Mouse (Mus musculus): Measurements from ENCODE around the gene Gm11032.
"Not testable (repeated sequence)": the region's sequence is repeated elsewhere in the genome, so short reads cannot be mapped to it uniquely, and the experiment has no call there.

The Gm11032 gene

DNA sequence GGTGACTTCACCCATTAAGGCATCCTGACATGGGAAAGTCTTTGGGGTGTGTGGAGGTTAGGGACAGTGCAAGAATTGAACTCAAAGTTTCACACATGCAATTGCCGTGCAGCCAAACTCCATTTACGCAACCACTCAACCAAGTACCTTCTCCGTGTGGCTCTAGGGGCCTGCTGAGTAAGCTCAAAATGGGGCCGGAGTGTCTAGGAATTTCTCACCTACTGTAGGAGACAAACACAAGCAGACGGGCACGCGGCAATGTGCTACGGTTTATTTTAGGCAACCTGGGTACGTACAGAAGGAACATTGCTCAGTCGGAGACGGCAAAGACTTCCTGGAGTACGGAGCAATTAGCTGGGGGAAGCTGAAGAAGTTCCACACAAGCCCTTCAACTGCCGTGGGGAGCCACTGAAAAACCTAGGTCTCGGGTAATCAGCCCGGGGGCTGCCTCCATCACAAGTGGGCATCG, at the start of gene Gm11032:
Gm11032 (plus strand) TSS at position 51 of the 469 bp plus-strand sequence.
- no peak for DNase-seq (ENCODE audit: low read depth, low spot score)

DNA sequence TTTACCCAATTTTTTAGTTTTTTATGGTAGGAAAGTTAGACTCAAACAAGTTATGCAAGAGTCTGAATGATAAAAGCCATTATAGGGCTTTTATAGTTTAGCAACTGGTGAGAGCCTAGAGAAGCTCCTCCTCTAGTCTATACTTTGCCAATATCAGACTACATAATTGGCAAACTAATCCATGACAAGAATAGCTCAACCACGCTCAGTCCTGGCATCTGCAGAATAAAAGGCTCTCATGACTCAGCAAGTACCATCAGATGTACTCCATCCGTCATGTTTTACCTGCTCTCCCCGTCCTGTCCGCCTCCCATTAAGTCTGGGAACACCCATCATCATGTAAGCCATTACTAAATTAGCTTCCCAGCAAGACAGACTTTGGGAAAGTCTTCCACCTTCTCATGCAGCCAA, 48.4 kb upstream of the Gm11032 start:
- DNase-seq (ENCODE audit: low read depth, low spot score) = no peak

DNA sequence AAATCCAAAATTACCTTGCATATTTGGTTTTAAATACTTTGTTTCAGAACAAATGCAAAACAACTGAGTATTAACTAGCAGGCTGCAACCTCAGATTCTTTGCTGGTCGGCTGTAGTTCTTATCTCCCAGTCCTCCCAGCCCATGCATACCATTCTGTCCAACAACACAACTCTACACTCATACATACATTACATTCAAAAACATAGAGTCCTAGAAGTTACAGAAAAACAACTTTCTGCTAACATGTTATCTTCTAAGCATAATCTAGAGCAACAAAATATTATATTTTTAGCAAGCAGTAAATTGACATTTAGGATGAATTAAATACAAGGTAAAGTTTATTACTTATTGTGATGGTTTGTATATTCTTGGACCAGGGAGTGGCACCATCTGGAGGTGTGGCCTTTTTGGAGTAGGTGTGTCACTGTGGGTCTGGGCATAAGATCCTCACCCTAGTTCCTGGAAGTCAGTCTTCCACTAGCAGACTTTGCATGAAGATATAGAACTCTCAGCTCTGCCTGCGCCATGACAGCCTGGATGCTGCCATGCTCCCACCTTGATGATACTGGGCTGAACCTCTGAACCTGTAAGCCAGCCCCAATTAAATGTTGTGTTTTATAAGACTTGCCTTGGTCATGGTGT, 43.7 kb upstream of the Gm11032 start:
- not testable (repeated sequence) for DNase-seq (ENCODE audit: low read depth, low spot score)

DNA sequence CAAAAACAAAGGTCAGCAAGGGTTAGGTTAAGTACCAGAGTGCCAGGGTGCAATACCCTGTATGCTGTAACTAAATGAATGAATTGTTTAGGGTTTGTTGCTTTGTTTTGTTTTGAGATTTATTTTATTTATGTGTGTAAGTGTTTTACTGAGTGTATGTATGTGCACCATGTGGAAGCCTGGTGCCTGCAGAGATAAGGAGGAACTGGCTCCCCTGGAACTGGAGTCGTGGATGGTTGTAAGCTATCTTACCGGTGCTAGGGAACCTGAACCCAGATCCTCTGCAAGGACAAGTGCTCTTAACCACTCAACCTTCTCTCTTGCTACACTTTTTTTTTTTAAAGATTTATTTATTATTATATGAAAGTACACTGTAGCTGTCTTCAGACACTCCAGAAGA, 42.8 kb upstream of the Gm11032 start:
- no peak for DNase-seq (ENCODE audit: low read depth, low spot score)

DNA sequence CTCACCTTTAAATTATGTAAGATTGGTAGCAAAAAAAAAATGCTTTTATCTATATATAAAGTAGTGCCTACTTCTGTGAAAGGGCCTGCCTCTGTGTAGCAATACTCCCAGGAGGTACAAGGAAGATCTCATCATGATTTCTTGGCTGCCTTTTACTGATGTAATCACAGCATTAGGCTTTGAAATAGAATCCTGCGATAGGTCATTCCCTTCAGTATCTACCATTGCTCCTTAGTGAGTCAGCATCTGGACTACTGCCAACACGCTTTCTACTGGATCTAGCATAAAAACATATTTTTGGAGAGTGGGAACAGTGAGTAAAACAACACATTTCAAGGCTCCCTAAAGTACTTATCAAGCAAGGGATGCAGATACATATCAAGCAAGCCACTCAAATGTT, 41.2 kb upstream of the Gm11032 start:
- no peak for DNase-seq (ENCODE audit: low read depth, low spot score)

DNA sequence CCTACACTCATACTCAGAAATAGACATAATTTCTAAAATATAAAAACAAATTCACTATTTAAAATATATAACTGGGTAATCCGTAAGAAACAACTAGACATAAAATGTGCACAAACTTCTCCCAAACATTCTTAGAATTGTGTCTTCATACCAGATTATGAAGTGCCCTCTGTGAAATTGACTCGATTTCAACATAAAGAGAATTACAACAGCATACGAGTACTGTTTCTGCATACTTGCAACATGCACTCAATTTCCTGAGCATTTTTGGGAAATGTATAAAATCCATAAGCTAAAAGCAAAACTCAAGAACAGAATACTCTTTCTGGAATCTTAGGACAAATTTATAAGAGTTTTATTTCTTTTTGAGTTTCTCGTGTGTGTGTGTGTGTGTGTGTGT, 28.1 kb upstream of the Gm11032 start:
- DNase-seq (ENCODE audit: low read depth, low spot score) = no peak

DNA sequence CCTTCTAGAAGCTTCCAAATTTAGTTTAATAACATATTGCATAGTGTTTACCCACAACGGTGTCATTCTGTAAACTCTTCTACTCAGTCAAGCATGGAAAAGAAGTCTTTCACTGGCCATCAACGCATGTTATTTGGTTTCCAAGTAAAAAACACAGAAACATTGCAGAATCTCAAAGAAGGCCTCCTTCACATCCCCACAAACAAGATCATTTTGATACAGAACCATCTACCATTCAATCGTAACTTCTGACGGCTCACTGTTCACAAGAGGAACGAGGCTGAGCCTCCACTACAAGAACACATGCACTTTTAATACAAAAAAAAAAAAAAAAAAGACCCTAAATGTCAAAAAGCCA, 26.4 kb upstream of the Gm11032 start:
- DNase-seq (ENCODE audit: low read depth, low spot score) = no peak

DNA sequence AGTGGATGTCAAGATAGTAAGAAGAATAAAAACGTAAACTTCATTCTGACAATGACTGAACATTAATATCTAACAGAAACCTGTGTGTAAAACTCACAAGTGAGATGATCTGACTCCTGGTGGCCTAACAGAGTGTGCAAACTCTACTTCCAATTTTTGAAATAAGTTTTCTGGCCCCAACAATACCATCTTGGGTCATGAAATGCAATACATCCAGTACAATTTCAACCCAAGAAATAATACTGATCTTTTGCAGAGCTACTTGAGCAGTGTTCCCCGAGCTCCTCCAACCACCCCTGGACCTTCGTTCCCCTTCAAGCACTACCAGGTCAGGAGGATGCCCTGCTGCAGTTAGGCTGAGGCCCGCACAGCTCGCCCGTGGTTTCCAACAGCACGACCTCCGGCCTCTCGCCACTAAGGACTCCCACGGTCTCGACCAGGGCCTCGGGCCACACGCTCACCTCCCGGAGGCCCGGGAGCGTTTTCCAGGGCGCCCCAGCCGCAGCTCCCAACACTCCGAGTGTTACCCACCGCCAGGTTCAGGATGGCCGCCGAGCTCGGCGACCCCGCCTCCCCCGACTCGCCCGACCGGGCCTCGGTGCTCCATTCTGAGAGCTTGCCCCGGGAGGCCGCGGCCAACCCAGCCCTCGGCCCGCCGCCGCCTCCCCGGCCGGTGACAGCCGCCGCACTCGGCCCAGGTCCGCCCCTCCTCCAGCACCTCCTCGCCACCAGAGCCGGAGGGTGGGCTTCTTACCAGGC, 25.8 kb upstream of the Gm11032 start:
- DNase-seq (ENCODE audit: low read depth, low spot score) = peak; percentile 22

DNA sequence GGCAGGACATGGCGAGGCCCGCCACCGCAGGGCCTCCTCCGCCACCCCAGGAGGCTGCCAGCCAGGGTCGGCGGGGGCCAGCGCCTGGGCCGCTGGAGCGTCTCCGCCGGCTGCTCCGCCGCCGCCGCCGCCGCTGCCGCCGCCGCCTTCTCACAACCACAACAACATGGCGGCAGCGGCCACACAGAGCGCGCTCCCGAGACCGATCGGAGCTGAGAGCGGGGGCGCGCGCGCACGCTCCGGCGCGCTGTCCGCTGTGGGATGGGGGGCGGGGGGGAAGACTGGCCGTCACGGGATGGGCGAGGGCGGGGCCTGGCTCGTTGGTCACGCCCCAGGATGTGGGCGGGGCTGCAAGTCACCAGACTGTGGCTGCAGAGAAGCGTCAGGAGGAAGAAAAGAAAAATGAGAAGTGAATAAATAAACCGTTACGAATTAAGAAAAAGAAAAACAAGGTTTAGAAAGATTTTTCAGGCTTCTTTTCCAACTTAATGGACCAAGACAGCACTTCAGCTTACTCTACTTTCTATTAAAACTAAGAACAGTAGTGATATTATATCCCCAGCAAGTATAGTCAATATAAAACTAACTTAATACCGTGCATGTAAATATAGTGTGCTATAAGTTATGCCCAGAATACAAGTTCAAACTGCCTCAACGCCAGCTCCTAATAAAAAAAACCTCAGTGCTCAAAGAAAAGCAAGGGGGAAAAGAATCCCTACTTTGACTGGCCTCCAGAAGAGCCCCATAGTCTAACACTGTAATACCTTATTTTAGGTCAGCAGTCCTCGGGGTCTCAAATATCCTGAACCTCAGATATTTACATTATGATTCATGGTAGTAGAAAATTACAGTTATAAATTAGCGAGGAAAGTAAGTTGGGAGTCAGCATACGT, 25.0 kb upstream of the Gm11032 start, which contains the start of gene Mtmr3:
Mtmr3 (minus strand) TSS at position 256 of the 893 bp plus-strand sequence.
- peak; percentile 88 for DNase-seq (ENCODE audit: low read depth, low spot score)

DNA sequence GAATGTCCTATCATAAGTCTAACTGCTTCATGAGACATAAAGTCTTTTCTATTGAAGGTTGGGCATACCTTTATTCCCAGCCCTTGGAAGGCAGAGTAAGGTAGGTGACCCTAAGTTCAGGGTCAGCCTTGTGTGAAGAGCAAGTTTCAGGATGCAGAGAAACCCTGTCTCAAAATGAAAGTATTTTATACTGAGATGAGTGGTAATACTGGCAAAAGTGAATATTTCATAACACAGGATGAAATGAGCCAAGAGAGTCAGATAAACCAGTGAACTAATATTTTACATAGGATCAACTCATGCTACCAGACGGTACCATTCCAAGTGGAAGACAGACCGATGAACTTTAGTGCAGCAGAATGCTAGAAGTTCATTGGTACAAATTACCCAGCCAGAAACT, 21.5 kb upstream of the Gm11032 start:
- DNase-seq (ENCODE audit: low read depth, low spot score) = no peak

DNA sequence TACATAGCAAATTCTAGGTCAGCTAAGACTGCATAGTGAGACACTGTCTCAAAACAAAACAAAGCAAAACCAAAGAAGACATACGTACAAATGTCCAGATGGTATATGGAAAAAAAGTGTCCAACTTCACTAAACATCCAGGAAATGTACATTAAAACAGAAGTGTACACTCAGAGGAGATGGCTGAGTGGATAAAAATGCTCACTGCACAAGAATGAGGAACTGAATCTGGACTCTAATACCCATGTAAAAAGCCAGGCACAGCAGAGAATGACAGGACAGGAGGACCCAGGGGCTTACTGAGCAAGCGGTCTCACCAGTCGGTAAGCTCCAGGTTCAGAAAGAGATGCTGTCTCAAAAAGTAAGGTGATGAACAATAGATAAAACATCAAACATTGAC, 20.0 kb upstream of the Gm11032 start:
- DNase-seq (ENCODE audit: low read depth, low spot score) = no peak

DNA sequence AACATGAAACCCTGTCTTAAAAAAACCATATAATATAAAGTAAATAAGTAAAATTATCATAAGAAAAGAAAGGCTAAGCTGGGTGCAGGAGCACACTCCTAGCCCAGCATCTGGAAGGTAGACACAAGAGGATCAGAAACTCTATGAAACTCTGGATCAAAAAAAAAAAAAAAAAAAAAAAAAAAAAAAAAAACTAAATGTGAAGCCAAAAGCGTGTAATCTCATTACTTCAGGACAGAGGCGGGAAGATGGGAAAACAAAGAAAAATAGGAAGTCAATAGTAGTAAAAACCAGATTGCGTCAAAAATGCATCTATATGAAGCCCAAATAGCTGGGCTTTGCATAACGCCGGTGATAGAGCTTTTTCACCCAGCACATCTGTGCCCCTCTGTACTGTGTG, 18.0 kb upstream of the Gm11032 start:
- no peak for DNase-seq (ENCODE audit: low read depth, low spot score)

DNA sequence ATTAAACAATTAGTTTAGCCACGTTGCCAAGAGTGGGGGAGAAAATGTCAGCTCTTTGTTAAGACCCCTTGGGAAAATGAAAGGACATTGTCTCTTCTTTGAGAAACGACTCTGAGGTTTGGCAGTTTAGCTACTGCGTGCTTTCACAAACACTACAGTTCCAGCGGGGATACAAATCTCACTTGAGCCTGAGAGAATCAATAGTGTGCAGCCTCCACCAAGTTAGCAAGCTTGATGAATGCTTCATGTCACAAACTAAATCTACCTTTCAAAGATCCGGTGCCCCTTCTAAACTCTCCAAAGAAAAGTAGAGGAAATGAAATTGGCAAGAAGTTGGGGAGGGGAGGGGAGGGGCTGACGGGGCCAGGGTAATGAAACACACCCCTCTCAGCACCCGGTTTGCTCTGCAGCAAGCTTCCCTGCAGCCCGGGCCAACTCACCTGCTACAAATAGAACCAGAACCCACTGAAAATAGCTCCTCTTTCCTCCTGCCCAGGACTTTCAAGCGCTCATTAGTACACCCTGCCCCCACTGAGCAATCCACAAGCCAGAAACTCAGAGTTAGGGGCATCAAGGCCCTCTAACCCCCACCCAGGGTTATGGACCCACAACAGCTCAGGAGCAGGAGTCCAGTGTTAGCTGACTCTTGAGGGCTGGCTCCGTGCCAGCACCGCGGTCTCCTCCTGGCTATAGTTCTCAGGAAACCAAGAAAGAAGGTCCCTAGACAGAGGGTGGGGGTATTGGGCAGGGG, 17.0 kb upstream of the Gm11032 start:
- no peak for DNase-seq (ENCODE audit: low read depth, low spot score)

DNA sequence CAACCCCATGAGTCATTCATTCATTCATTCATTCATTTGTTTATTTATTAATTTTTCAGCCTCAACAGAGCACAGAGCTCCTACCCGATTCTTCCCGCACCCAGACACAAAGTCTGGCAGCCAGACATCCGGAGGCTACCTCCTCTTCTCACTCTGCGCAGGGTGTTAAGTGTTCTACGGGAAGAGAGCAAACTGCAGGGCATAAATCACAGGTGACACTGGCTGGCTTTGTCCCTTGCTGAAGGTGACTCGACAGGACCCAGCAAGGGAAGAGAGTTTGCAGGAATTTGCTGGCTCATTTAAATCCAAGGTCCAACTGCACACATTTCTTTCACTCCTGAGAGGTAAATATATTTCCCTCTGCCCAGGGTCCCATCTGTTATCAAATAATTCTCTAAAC, 15.4 kb upstream of the Gm11032 start:
- DNase-seq (ENCODE audit: low read depth, low spot score) = no peak

DNA sequence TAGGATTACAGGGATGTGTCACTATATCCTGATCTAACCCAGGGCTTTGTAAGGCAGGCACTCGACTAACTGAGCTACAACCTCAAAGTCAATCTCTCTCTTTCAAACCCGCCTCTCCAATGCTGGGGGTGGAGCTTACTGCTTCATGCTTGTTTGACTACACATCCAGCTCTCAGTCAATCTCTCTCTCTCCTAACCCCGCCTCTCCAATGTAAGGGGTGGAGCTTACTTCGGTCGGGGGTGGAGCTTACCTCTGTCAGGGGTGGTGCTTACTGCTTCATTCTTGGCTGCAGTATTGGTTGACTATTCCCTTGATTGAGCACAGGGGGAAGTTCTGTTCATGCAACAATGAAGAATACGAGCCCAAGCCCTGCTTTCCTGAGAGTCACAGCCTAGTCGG, 14.5 kb upstream of the Gm11032 start:
- DNase-seq (ENCODE audit: low read depth, low spot score) = no peak

DNA sequence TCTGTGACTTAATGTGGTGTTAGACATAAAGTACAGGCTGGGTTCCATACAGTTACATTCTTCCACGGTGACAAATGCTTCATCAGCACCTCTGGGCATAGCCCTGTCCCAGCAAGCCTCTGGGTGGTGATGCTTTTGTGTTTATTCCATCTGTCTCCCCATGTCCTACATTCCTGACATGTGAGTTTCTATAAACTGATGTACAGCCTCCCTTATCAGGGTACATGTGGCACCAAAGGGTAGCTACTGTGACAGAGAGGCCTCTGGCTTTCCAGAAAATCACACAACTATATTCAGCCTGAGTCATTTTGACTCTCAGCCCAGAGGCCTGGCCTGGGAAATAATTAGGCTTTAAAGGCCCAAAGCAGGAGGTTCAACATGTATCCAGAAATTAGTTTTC, 13.3 kb upstream of the Gm11032 start:
- no peak for DNase-seq (ENCODE audit: low read depth, low spot score)

DNA sequence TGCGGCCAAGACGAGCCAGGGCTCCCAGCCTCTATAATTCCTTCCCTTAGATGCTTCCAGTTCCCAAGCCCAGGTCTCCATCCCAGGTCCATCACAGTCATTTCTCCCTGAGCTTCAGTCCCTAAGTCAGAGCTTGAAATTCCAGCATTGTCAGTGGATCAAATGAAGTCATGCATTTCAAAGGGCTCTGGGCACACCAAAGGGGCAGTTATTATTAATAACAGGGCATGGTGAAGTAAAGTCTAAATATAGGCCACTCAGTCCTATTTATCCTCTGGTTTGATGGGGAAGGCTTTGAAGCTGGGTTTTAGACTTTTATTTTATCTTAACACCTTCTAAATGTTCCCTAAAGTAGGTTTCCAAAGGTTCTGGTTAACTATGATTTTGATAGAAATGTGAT, 8.0 kb upstream of the Gm11032 start:
- DNase-seq (ENCODE audit: low read depth, low spot score) = no peak

DNA sequence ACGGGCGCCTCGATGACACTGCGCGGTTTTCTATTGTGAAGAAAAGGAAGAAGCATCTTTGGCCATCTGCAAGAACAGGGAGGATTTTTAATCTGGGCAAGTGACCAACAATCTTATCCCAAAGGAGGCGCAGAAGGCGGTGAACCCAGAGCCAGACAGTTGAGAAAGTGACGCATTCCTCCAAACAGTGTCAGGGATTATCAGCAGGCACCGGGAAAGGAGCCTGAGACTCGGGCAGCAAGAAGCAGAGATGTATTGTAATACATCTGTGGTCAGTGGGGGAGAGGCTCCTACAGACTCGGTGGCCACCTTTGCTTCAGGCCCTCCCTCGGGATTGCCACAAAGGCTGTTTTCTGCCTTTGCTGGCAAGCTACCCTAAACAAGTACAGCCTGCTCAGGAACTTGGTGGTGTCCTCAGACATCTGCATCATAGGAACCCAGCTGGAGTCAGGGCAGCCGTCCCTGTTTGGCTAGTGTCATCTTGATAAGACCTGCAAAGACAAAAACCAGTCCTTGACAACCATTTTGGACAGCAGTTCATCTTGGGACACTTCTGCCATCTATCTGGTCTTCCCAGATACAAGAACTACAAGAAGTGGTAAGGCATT, 738 bp downstream of the Gm11032 start:
- DNase-seq (ENCODE audit: low read depth, low spot score) = no peak

DNA sequence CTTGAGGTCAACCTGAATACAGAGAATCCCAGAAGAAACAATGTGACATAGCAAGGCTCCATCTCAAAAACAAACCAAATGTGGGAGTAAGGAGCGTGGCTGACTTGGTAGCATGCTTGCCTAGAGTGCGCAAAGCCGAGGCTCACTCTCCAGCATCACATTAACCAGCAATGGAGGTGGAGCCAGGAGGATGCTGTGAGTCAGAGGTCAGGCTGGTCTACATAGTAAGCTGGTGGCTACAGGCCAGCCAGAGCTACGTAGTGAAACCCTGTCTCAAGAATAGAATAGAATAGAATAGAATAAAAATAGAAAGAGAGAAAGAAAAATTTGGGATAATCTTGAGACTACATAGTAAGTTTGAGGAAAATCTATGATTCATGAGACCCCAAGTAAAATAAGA, 2.0 kb downstream of the Gm11032 start:
- DNase-seq (ENCODE audit: low read depth, low spot score) = no peak

DNA sequence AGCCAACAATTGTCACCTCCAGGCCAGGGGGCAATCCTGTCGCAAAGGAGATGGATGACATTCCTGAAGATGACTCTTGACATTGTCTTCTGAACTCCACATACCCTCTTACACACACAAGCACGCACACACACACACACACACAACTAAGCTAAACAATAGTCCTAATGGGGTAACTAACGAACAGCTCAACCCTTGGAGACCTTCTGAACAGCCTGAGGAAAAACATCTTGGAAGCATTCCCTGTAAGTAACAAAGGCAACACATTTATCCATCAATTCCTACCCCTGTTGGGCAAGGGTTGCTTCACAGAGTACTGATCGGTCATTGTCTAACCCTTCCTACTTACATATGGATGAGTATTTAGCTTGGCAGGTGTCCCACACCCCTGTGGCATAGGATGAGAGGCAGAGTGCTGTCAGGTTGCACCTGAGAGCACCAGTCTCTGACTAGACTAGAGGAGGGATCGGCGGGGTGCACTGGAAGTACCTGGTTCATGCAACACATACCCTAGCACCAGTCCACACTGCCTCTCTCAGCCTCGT, 2.6 kb downstream of the Gm11032 start:
- DNase-seq (ENCODE audit: low read depth, low spot score) = no peak

DNA sequence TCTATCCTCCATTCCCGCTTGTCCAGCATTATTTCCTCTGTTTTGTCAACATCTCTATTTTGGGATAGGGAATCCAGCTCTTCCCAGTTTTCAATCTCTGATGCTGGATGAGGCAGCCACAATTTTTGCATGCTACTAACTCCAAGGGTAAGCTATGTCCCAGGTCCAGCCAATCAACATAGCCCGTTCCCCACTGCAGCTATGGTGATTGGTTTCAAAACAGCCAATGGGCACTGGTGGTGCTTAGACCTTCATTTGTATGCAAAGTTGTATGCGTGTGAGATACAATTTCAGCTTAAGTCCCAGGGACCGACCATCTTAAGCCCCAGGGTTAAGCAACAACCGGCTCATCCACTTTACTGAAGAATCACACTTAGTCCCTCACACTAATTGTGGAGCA, 3.1 kb downstream of the Gm11032 start:
- DNase-seq (ENCODE audit: low read depth, low spot score) = no peak

Measured in retina, adult 2 months (tissue).